Mouse (Mus musculus): ENCODE results near the gene Ufd1.

DNA sequence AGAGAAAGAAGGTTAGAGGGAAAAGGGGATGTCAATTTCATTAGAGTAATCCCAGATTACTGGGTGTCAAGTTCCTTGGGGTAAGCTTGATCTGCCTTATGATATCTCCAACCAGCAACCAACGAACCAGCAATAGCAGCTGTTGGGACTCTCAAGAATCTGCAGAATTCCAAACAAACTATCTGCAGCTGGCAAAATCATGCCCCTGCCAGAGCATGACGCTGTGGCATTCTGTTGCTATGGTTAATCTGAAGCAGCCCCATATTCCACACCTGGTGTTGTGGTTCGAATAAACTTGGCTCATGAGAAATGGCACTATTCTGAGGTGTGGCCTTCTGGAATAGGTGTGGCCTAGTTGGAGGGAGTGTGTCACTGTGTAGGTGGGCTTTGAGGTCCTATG lies 48.6 kb upstream of the Ufd1 start:
- TF ChIP-seq CTCF (IDR thresholded peaks at IDR 0.05; ENCODE audit: low read depth, low read length), result no peak
- no peak for TF ChIP-seq POLR2A (IDR thresholded peaks at IDR 0.05; ENCODE audit: borderline replicate concordance, low read depth, low read length)

Data from bone marrow macrophage, adult 2 months (primary cell).